Mouse (Mus musculus) CH12.LX (cell line): ENCODE data around the gene Ndn. TPM values are rescaled to one million over a fixed set of nuclear protein-coding genes. Genes with fewer than 3 reads are reported as not detected.

Experiments
- DNase-seq: peaks from one replicate; pipeline ENCODE4 v3.0.0-alpha.2; 2013; ENCODE audit errors: extremely low read depth
- H3K27ac ChIP-seq: 2 replicates; pipeline ENCODE4 v1.5.1; 2012; ENCODE audit warnings: low read depth, mild to moderate bottlenecking, control low read depth, moderate library complexity; ENCODE audit not compliant: insufficient read depth
- H3K27me3 ChIP-seq: replicated peaks from 2 replicates; pipeline ENCODE3; 2012; ENCODE audit warnings: inconsistent platforms
- H3K36me3 ChIP-seq, 2 experiments: replicated peaks in 1 of 2; 2 replicates each; pipeline versions ENCODE3 to v1.6.1; 2012; ENCODE audit warnings: inconsistent platforms in 1 of 2, low read length in 1 of 2, mild to moderate bottlenecking in 1 of 2, mixed read lengths in 1 of 2, moderate library complexity in 1 of 2; ENCODE audit not compliant: control insufficient read depth in 1 of 2, insufficient read depth in 1 of 2
- H3K4me1 ChIP-seq, 2 experiments: 2 replicates each; pipeline ENCODE4 v1.6.1; 2012; ENCODE audit warnings: inconsistent platforms in 1 of 2, moderate library complexity in 1 of 2; ENCODE audit not compliant: insufficient read depth in 2 of 2, control insufficient read depth in 1 of 2
- H3K4me2 ChIP-seq: 2 replicates; pipeline ENCODE4 v1.6.1; 2012; ENCODE audit warnings: low read depth, mild to moderate bottlenecking, control low read depth; ENCODE audit not compliant: poor library complexity, insufficient read depth, severe bottlenecking
- H3K4me3 ChIP-seq, 3 experiments: fragments of 150-350 bp in 1 of 3; sonication (generic) in 1 of 3; replicated peaks in 1 of 3; 2 replicates each; pipeline versions ENCODE3 to v1.5.1; 2011 to 2012; ENCODE audit warnings: low read depth in 2 of 3, low read length in 2 of 3, mild to moderate bottlenecking in 2 of 3, moderate library complexity in 2 of 3, control low read depth in 1 of 3, improper control_type of control experiment in 1 of 3, inconsistent platforms in 1 of 3, mixed read lengths in 1 of 3; ENCODE audit not compliant: poor library complexity in 1 of 3
- H3K79me2 ChIP-seq: replicated peaks from 2 replicates; pipeline ENCODE4 v1.6.1; 2012; ENCODE audit warnings: mild to moderate bottlenecking, moderate library complexity; ENCODE audit not compliant: control insufficient read depth, poor library complexity, insufficient read depth, severe bottlenecking; ENCODE audit errors: extremely low read depth
- H3K9ac ChIP-seq: 2 replicates; pipeline ENCODE4 v1.6.1; 2012; ENCODE audit warnings: low read depth, mild to moderate bottlenecking, control low read depth, moderate library complexity; ENCODE audit not compliant: insufficient read depth
- H3K9me3 ChIP-seq: replicated peaks from 2 replicates; pipeline ENCODE3; 2012; ENCODE audit warnings: low read length, inconsistent platforms, mixed read lengths
- CTCF ChIP-seq, 2 experiments: IDR thresholded peaks in 1 of 2; conservative IDR thresholded peaks in 1 of 2; 2 replicates each; pipeline ENCODE4 v1.5.1; 2011 to 2012; ENCODE audit warnings: low read depth in 2 of 2, low read length in 2 of 2, improper control_type of control experiment in 1 of 2, inconsistent platforms in 1 of 2, mild to moderate bottlenecking in 1 of 2, moderate library complexity in 1 of 2
- E2F4 ChIP-seq: IDR thresholded peaks from 2 replicates; pipeline ENCODE4 v1.6.1; 2011; ENCODE audit warnings: low read depth, low read length, improper control_type of control experiment; ENCODE audit not compliant: insufficient replicate concordance
- ELF1 ChIP-seq: IDR thresholded peaks from 2 replicates; pipeline ENCODE4 v1.6.1; 2014; ENCODE audit warnings: low read depth, mild to moderate bottlenecking, inconsistent platforms, low read length, improper control_type of control experiment
- ETS1 ChIP-seq: conservative IDR thresholded peaks from 2 replicates; pipeline ENCODE4 v1.6.1; 2012; ENCODE audit warnings: low read depth, mild to moderate bottlenecking, inconsistent platforms, low read length, improper control_type of control experiment, moderate library complexity
- IRF4 ChIP-seq: IDR thresholded peaks from 2 replicates; pipeline ENCODE4 v1.6.1; 2014; ENCODE audit warnings: low read depth, mild to moderate bottlenecking, inconsistent platforms, low read length, improper control_type of control experiment
- JUN ChIP-seq: IDR thresholded peaks from 2 replicates; pipeline ENCODE4 v1.6.1; 2011; ENCODE audit warnings: low read depth, mild to moderate bottlenecking, low read length, improper control_type of control experiment, moderate library complexity; ENCODE audit not compliant: insufficient read depth
- JUND ChIP-seq: conservative IDR thresholded peaks from 2 replicates; pipeline ENCODE4 v1.6.1; 2011; ENCODE audit warnings: low read depth, low read length, improper control_type of control experiment
- KAT2A ChIP-seq: IDR thresholded peaks from 2 replicates; pipeline ENCODE4 v1.6.1; 2012; ENCODE audit warnings: low read length, improper control_type of control experiment, inconsistent platforms; ENCODE audit not compliant: insufficient replicate concordance
- MXI1 ChIP-seq: IDR thresholded peaks from 2 replicates; pipeline ENCODE4 v1.6.1; 2011; ENCODE audit warnings: mild to moderate bottlenecking, low read depth, low read length, improper control_type of control experiment
- MYC ChIP-seq: IDR thresholded peaks from 2 replicates; pipeline ENCODE4 v1.6.1; 2011; ENCODE audit warnings: low read depth, mild to moderate bottlenecking, improper control_type of control experiment, low read length
- NELFE ChIP-seq: IDR thresholded peaks from 2 replicates; pipeline ENCODE4 v1.6.1; 2011; ENCODE audit warnings: low read depth, low read length, improper control_type of control experiment
- NRF1 ChIP-seq: IDR thresholded peaks from 2 replicates; pipeline ENCODE4 v1.6.1; 2014; ENCODE audit warnings: low read depth, mild to moderate bottlenecking, inconsistent platforms, low read length, improper control_type of control experiment, moderate library complexity
- PAX5 ChIP-seq: IDR thresholded peaks from 2 replicates; pipeline ENCODE4 v1.6.1; 2012; ENCODE audit warnings: low read length, inconsistent platforms, mixed read lengths
- POLR2AphosphoS2 ChIP-seq: IDR thresholded peaks from 2 replicates; pipeline ENCODE4 v1.6.1; 2011; ENCODE audit warnings: low read depth, low read length, improper control_type of control experiment
- RAD21 ChIP-seq: IDR thresholded peaks from 2 replicates; pipeline ENCODE4 v1.6.1; 2011; ENCODE audit warnings: low read depth, mild to moderate bottlenecking, low read length, improper control_type of control experiment, moderate library complexity
- RCOR1 ChIP-seq: conservative IDR thresholded peaks from 2 replicates; pipeline ENCODE4 v1.6.1; 2012; ENCODE audit warnings: low read depth, mild to moderate bottlenecking, inconsistent platforms, low read length, improper control_type of control experiment
- SIN3A ChIP-seq: IDR thresholded peaks from 2 replicates; pipeline ENCODE4 v1.6.1; 2012; ENCODE audit warnings: low read length, improper control_type of control experiment, inconsistent platforms
- SMC3 ChIP-seq: IDR thresholded peaks from 2 replicates; pipeline ENCODE4 v1.6.1; 2011; ENCODE audit warnings: low read depth, low read length, improper control_type of control experiment
- TBP ChIP-seq: conservative IDR thresholded peaks from 2 replicates; pipeline ENCODE4 v1.6.1; 2011; ENCODE audit warnings: low read depth, low read length, improper control_type of control experiment
- TCF12 ChIP-seq: IDR thresholded peaks from 2 replicates; pipeline ENCODE4 v1.6.1; 2014; ENCODE audit warnings: low read depth, mild to moderate bottlenecking, inconsistent platforms, low read length, improper control_type of control experiment
- ZKSCAN1 ChIP-seq: IDR thresholded peaks from 2 replicates; pipeline ENCODE4 v1.6.1; 2012; ENCODE audit warnings: low read depth, inconsistent platforms, low read length, improper control_type of control experiment, borderline replicate concordance
- ZMIZ1 ChIP-seq: IDR thresholded peaks from 2 replicates; pipeline ENCODE4 v1.6.1; 2012; ENCODE audit warnings: low read depth, mild to moderate bottlenecking, inconsistent platforms, low read length, improper control_type of control experiment
- dilution Hi-C: fragments of 300-500 bp; cut with MboI; formaldehyde crosslinking; loops from 2 replicates; pipeline ENCODE4 v1.14.3; 2020; ENCODE audit warnings: low sequenced_read_pairs; ENCODE audit not compliant: extremely low pct_unique_long_range_greater_than_20kb, extremely low pct_ligation_motif_present
- in situ Hi-C: fragments of 300-500 bp; cut with MboI; formaldehyde crosslinking; loops from 3 replicates; pipeline ENCODE4 v1.14.3; 2019; ENCODE audit warnings: low sequenced_read_pairs, low pct_ligation_motif_present, low pct_unique_long_range_greater_than_20kb, mixed read lengths
- polyA plus RNA-seq: library from polyadenylated mRNA; unstranded; fragments of >175 nt; gene quantifications from 2 replicates; pipeline ENCODE4 v1.2.1, GENCODE M21; 2012; ENCODE audit warnings: low read depth; ENCODE audit not compliant: insufficient read length
- total RNA-seq, 2 experiments: library from RNA; depleted of rRNA; stranded (reverse); fragments of 300-350 nt in 1 of 2; fragments of >200 nt in 1 of 2; gene quantifications; 2 replicates each; pipeline ENCODE4 v1.2.3; 2012 to 2014

Gene Ndn
- total and polyA plus RNA-seq, 3 experiments = not detected

- dilution Hi-C loops = no loop called here
- Histone ChIP-seq H3K4me3 (no peak overlapping the region), H3K79me2 (no peaks in the 10 kb centered on the region), H3K4me1 (no peaks in the 10 kb centered on the region), H3K9me3 (peaks cover 18% of the 10 kb centered on the region), H3K27ac (no peak overlapping the region), H3K27me3 (no peaks in the 10 kb centered on the region), H3K36me3 (no peaks in the 10 kb centered on the region), H3K4me2 (no peak overlapping the region), H3K9ac (no peak overlapping the region)
- in situ Hi-C loops = loop anchor here (25.0 kb wide), 1 partner anchor 151 kb away; no protein-coding TSS in a partner anchor
- no peak for DNase-seq
- TF ChIP-seq MYC (no peak), CTCF (conservative IDR thresholded peaks at IDR 0.05 in 1 of 2, IDR thresholded peaks at IDR 0.05 in 1 of 2; ENCODE audit: low read depth in 2 of 2, low read length in 2 of 2) (no peak), SMC3 (no peak), MXI1 (no peak), JUND (no peak), SIN3A (no peak), RAD21 (no peak), ZKSCAN1 (no peak), TCF12 (no peak), POLR2AphosphoS2 (no peak), ELF1 (no peak), ZMIZ1 (no peak), E2F4 (no peak)
Measured at GRCm38 (mm10) chr7:62388291-62388690, 41.9 kb downstream of the Ndn start.

- Histone ChIP-seq H3K4me2 (no peak overlapping the region), H3K9me3 (peaks cover 18% of the 10 kb centered on the region), H3K79me2 (no peaks in the 10 kb centered on the region), H3K9ac (no peak overlapping the region), H3K27ac (no peak overlapping the region), H3K27me3 (no peaks in the 10 kb centered on the region), H3K4me3 (no peak overlapping the region), H3K36me3 (no peaks in the 10 kb centered on the region), H3K4me1 (no peaks in the 10 kb centered on the region)
- TF ChIP-seq ETS1 = no peak
- no peak for TF ChIP-seq SIN3A
- no peak for TF ChIP-seq TBP
- TF ChIP-seq RCOR1 = no peak
- no peak for TF ChIP-seq IRF4
- TF ChIP-seq NRF1 = no peak
- TF ChIP-seq PAX5 = no peak
- TF ChIP-seq RAD21 = no peak
- TF ChIP-seq ZKSCAN1 = no peak
- TF ChIP-seq KAT2A = no peak
- no peak for TF ChIP-seq ELF1
- TF ChIP-seq JUN = no peak
- no peak for TF ChIP-seq NELFE
- in situ Hi-C loops = loop anchor here (25.0 kb wide), 1 partner anchor 155 kb away; no protein-coding TSS in a partner anchor
- no peak for DNase-seq
- dilution Hi-C loops = no loop called here
Measured at GRCm38 (mm10) chr7:62392202-62392601, 45.8 kb downstream of the Ndn start.

Other genes starting within 250 kb of the Ndn start
- gene Magel2, start 30.4 kb downstream of the Ndn start, total RNA-seq (2012; rRNA removed) = not detected in 2 replicates
- not detected in 2 replicates for gene Magel2, start 30.4 kb downstream of the Ndn start, total RNA-seq (2014; rRNA removed)
- not detected in 2 replicates for gene Magel2, start 30.4 kb downstream of the Ndn start, polyA plus RNA-seq
- 0.13 TPM in 1 of 2 replicates, not detected in the other for gene Mkrn3, start 73.6 kb downstream of the Ndn start, total RNA-seq (2012; rRNA removed)
- 0.11 TPM in 1 of 2 replicates, not detected in the other for gene Mkrn3, start 73.6 kb downstream of the Ndn start, total RNA-seq (2014; rRNA removed)
- gene Mkrn3, start 73.6 kb downstream of the Ndn start, polyA plus RNA-seq = not detected in 2 replicates
- gene Peg12, start 117.9 kb downstream of the Ndn start, total RNA-seq (2012; rRNA removed) = not detected in 2 replicates
- not detected in 2 replicates for gene Peg12, start 117.9 kb downstream of the Ndn start, total RNA-seq (2014; rRNA removed)
- gene Peg12, start 117.9 kb downstream of the Ndn start, polyA plus RNA-seq = not detected in 2 replicates